Mouse (Mus musculus) myocyte (in vitro differentiated cells): ENCODE results near the gene Ndufa6. TPM values are rescaled to one million over a fixed set of nuclear protein-coding genes. Genes with fewer than 3 reads are reported as not detected.

Experiments used
- H3K27me3 ChIP-seq: one replicate; pipeline ENCODE4 v1.6.1; 2011; ENCODE audit not compliant: control insufficient read depth, insufficient read depth, insufficient read length
- H3K36me3 ChIP-seq: one replicate; pipeline ENCODE4 v1.6.1; 2011; ENCODE audit not compliant: control insufficient read depth, insufficient read depth
- H3K4me2 ChIP-seq: one replicate; pipeline ENCODE4 v1.6.1; 2011; ENCODE audit warnings: low read depth, control low read depth
- H3K4me3 ChIP-seq: one replicate; pipeline ENCODE4 v1.5.1; 2011; ENCODE audit warnings: mild to moderate bottlenecking, control low read depth, moderate library complexity
- H3K79me2 ChIP-seq: one replicate; pipeline ENCODE4 v1.6.1; 2011; ENCODE audit not compliant: control insufficient read depth, insufficient read depth
- H3ac ChIP-seq: one replicate; pipeline ENCODE4 v1.6.1; 2011; ENCODE audit not compliant: control insufficient read depth, insufficient read length
- CEBPB ChIP-seq: IDR thresholded peaks from 2 replicates; pipeline ENCODE4 v1.6.1; 2011; ENCODE audit warnings: mild to moderate bottlenecking, moderate library complexity; ENCODE audit not compliant: poor library complexity, insufficient read depth, severe bottlenecking
- E2F4 ChIP-seq: IDR thresholded peaks from one replicate; pipeline ENCODE4 v1.6.1; 2011; ENCODE audit warnings: mild to moderate bottlenecking, control low read depth, moderate library complexity; ENCODE audit not compliant: insufficient read depth
- MAX ChIP-seq: IDR thresholded peaks from one replicate; pipeline ENCODE4 v1.6.1; 2011; ENCODE audit warnings: low read depth, mild to moderate bottlenecking, control low read depth
- MYOD1 ChIP-seq, 3 experiments: IDR thresholded peaks; one replicate each; pipeline ENCODE4 v1.6.1; 2011; ENCODE audit warnings: control low read depth in 2 of 3, low read depth in 2 of 3, mild to moderate bottlenecking in 2 of 3, moderate library complexity in 1 of 3; ENCODE audit not compliant: insufficient read length in 2 of 3, control insufficient read depth in 1 of 3
- MYOG ChIP-seq, 3 experiments: IDR thresholded peaks; one replicate each; pipeline ENCODE4 v1.6.1; 2011; ENCODE audit warnings: control low read depth in 2 of 3, low read depth in 2 of 3, mild to moderate bottlenecking in 2 of 3; ENCODE audit not compliant: insufficient read length in 2 of 3, control insufficient read depth in 1 of 3, insufficient read depth in 1 of 3
- POLR2A ChIP-seq: IDR thresholded peaks from one replicate; pipeline ENCODE4 v1.6.1; 2011; ENCODE audit warnings: low read depth, mild to moderate bottlenecking, control low read depth, moderate library complexity; ENCODE audit not compliant: insufficient read length
- POLR2AphosphoS2 ChIP-seq: IDR thresholded peaks from one replicate; pipeline ENCODE4 v1.6.1; 2011; ENCODE audit warnings: low read depth, control low read depth; ENCODE audit not compliant: insufficient read length
- REST ChIP-seq: IDR thresholded peaks from one replicate; pipeline ENCODE4 v1.6.1; 2011; ENCODE audit warnings: mild to moderate bottlenecking, control low read depth, moderate library complexity; ENCODE audit not compliant: insufficient read depth, insufficient read length
- SRF ChIP-seq: IDR thresholded peaks from one replicate; pipeline ENCODE4 v1.6.1; 2011; ENCODE audit warnings: low read depth; ENCODE audit not compliant: control insufficient read depth, insufficient read length
- TCF12 ChIP-seq: IDR thresholded peaks from one replicate; pipeline ENCODE4 v1.6.1; 2011; ENCODE audit warnings: mild to moderate bottlenecking, control low read depth; ENCODE audit not compliant: poor library complexity, insufficient read depth, severe bottlenecking
- TCF3 ChIP-seq: IDR thresholded peaks from one replicate; pipeline ENCODE4 v1.6.1; 2011; ENCODE audit warnings: low read depth, control low read depth; ENCODE audit not compliant: insufficient read length
- USF1 ChIP-seq: IDR thresholded peaks from one replicate; pipeline ENCODE4 v1.6.1; 2011; ENCODE audit warnings: low read depth, mild to moderate bottlenecking, control low read depth, moderate library complexity
- polyA plus RNA-seq: library from polyadenylated mRNA; unstranded; fragments of >200 nt; fragmentation: generic; extraction: Trizol; gene quantifications from one replicate; pipeline ENCODE4 v1.2.1, GENCODE M21; 2012; ENCODE audit warnings: missing spikeins

Ndufa6 gene
- polyA plus RNA-seq, 1 experiment: 517 TPM

GRCm38 (mm10) chr15:82339634-82340254 is 14.4 kb downstream of the Ndufa6 start:
- TF ChIP-seq TCF3 (no peak), MYOG (IDR thresholded peaks at IDR 0.05; ENCODE audit: control insufficient read depth in 1 of 3, insufficient read depth in 1 of 3, insufficient read length in 2 of 3, low read depth in 2 of 3) (no peak), E2F4 (no peak), USF1 (no peak), POLR2AphosphoS2 (no peak), SRF (no peak), REST (no peak), TCF12 (no peak), CEBPB (no peak), MYOD1 (IDR thresholded peaks at IDR 0.05; ENCODE audit: control insufficient read depth in 1 of 3, insufficient read length in 2 of 3, low read depth in 2 of 3) (no peak), MAX (no peak), POLR2A (no peak)
- peaks cover 5% of the 10 kb centered on the region for H3K79me2 ChIP-seq
- H3K27me3 ChIP-seq: no peaks in the 10 kb centered on the region
- no peak overlapping the region for H3K4me2 ChIP-seq
- peaks cover 4% of the 10 kb centered on the region for H3K36me3 ChIP-seq
- peak overlapping the region; percentile 55 for H3K4me3 ChIP-seq
- H3ac ChIP-seq: no peak overlapping the region

GRCm38 (mm10) chr15:82339150-82339549 is 15.0 kb downstream of the Ndufa6 start:
- Histone ChIP-seq H3K79me2 (peaks cover 5% of the 10 kb centered on the region), H3K4me2 (peak overlapping the region; percentile 98), H3ac (no peak overlapping the region), H3K27me3 (no peaks in the 10 kb centered on the region), H3K36me3 (peaks cover 10% of the 10 kb centered on the region), H3K4me3 (peak overlapping the region; percentile 55)
- TF ChIP-seq E2F4 (no peak), TCF3 (no peak), POLR2A (no peak), SRF (no peak), MAX (no peak), MYOG (IDR thresholded peaks at IDR 0.05; ENCODE audit: control insufficient read depth in 1 of 3, insufficient read depth in 1 of 3, insufficient read length in 2 of 3, low read depth in 2 of 3) (no peak), MYOD1 (IDR thresholded peaks at IDR 0.05; ENCODE audit: control insufficient read depth in 1 of 3, insufficient read length in 2 of 3, low read depth in 2 of 3) (no peak), CEBPB (no peak), TCF12 (no peak)

GRCm38 (mm10) chr15:82338593-82339112 is 15.5 kb downstream of the Ndufa6 start, which contains the start of the genes Naga, Pheta2 and Smdt1:
Naga (minus strand) TSS chr15:82338925.
Pheta2 (plus strand) TSS chr15:82338942.
Smdt1 (plus strand) TSS chr15:82338959.
- Histone ChIP-seq H3ac (no peak within 1 kb of the TSS), H3K79me2 (peaks cover 5% of the 10 kb centered on the region), H3K27me3 (no peaks in the 10 kb centered on the region), H3K36me3 (peaks cover 10% of the 10 kb centered on the region), H3K4me3 (peak within 1 kb of the TSS; percentile 55), H3K4me2 (peak within 1 kb of the TSS; percentile 98)
- TF ChIP-seq MYOD1 (IDR thresholded peaks at IDR 0.05; ENCODE audit: control insufficient read depth in 1 of 3, insufficient read length in 2 of 3, low read depth in 2 of 3) (peak in 1 of 3 experiments; percentile 4), TCF3 (no peak), POLR2A (peak; percentile 75), MAX (no peak), REST (no peak), E2F4 (no peak), SRF (peak; percentile 19), USF1 (no peak)

GRCm38 (mm10) chr15:82337875-82338274 is 16.2 kb downstream of the Ndufa6 start:
- TF ChIP-seq POLR2A (no peak), MYOD1 (IDR thresholded peaks at IDR 0.05; ENCODE audit: control insufficient read depth in 1 of 3, insufficient read length in 2 of 3, low read depth in 2 of 3) (no peak), MAX (no peak), CEBPB (no peak), TCF3 (no peak), TCF12 (no peak), SRF (no peak), POLR2AphosphoS2 (no peak), E2F4 (no peak), MYOG (IDR thresholded peaks at IDR 0.05; ENCODE audit: control insufficient read depth in 1 of 3, insufficient read depth in 1 of 3, insufficient read length in 2 of 3, low read depth in 2 of 3) (no peak)
- Histone ChIP-seq H3K4me3 (peak overlapping the region; percentile 55), H3K4me2 (peak overlapping the region; percentile 98)

More at GRCm38 (mm10) chr15:82337875-82338274, 16.2 kb downstream of the Ndufa6 start:
- H3K79me2 ChIP-seq: peaks cover 5% of the 10 kb centered on the region
- H3K27me3 ChIP-seq: no peaks in the 10 kb centered on the region
- H3K36me3 ChIP-seq: peaks cover 10% of the 10 kb centered on the region
- no peak overlapping the region for H3ac ChIP-seq
